Mouse (Mus musculus) MEL (cell line): ENCODE results near the gene Copg1. TPM values are rescaled to one million over a fixed set of nuclear protein-coding genes. Genes with fewer than 3 reads are reported as not detected.

ENCODE experiments used
- DNase-seq: peaks from one replicate; pipeline ENCODE4 v3.0.0; 2011; ENCODE audit warnings: low read depth, low spot score
- H3K27ac ChIP-seq: 2 replicates; pipeline ENCODE4 v1.5.1; 2012; ENCODE audit warnings: low read depth, mild to moderate bottlenecking, control low read depth, low read length, moderate library complexity; ENCODE audit not compliant: control insufficient read depth
- H3K27me3 ChIP-seq, 2 experiments: fragments of 150-350 bp in 1 of 2; sonication (generic) in 1 of 2; 2 replicates each; pipeline ENCODE4 v1.6.1; 2012; ENCODE audit warnings: low read length in 2 of 2, mild to moderate bottlenecking in 2 of 2, improper control_type of control experiment in 1 of 2, moderate library complexity in 1 of 2; ENCODE audit not compliant: insufficient read depth in 2 of 2, control insufficient read depth in 1 of 2
- H3K36me3 ChIP-seq, 2 experiments: 2 replicates each; pipeline ENCODE4 v1.6.1; 2012 to 2014; ENCODE audit warnings: low read length in 2 of 2, improper control_type of control experiment in 1 of 2, inconsistent platforms in 1 of 2, mild to moderate bottlenecking in 1 of 2; ENCODE audit not compliant: insufficient read depth in 2 of 2, control insufficient read depth in 1 of 2
- H3K4me1 ChIP-seq, 2 experiments: fragments of 150-350 bp in 1 of 2; sonication (generic) in 1 of 2; 2 replicates each; pipeline ENCODE4 v1.6.1; 2012; ENCODE audit warnings: low read length in 2 of 2, improper control_type of control experiment in 1 of 2, mild to moderate bottlenecking in 1 of 2; ENCODE audit not compliant: insufficient read depth in 2 of 2, control insufficient read depth in 1 of 2
- H3K4me3 ChIP-seq, 2 experiments: fragments of 150-350 bp in 1 of 2; sonication (generic) in 1 of 2; 2 replicates each; pipeline ENCODE4 v1.5.1; 2012; ENCODE audit warnings: low read depth in 2 of 2, low read length in 2 of 2, mild to moderate bottlenecking in 2 of 2, moderate library complexity in 2 of 2, control low read depth in 1 of 2, improper control_type of control experiment in 1 of 2; ENCODE audit not compliant: control insufficient read depth in 1 of 2, insufficient read depth in 1 of 2
- H3K79me2 ChIP-seq: 2 replicates; pipeline ENCODE4 v1.6.1; 2012; ENCODE audit warnings: mild to moderate bottlenecking, low read length, moderate library complexity; ENCODE audit not compliant: control insufficient read depth, poor library complexity, insufficient read depth
- H3K9ac ChIP-seq: 2 replicates; pipeline ENCODE4 v1.6.1; 2012; ENCODE audit warnings: low read depth, mild to moderate bottlenecking, control low read depth, low read length, moderate library complexity; ENCODE audit not compliant: control insufficient read depth, poor library complexity, severe bottlenecking
- H3K9me3 ChIP-seq: fragments of 150-350 bp; sonication (generic); replicated peaks from 2 replicates; pipeline ENCODE4 v1.6.1; 2012; ENCODE audit warnings: mild to moderate bottlenecking, low read length, improper control_type of control experiment, moderate library complexity; ENCODE audit not compliant: insufficient read depth
- BHLHE40 ChIP-seq: IDR thresholded peaks from 2 replicates; pipeline ENCODE4 v1.6.1; 2012; ENCODE audit warnings: low read depth, mild to moderate bottlenecking, inconsistent platforms, low read length, improper control_type of control experiment, borderline replicate concordance
- CHD1 ChIP-seq: IDR thresholded peaks from 2 replicates; pipeline ENCODE4 v1.6.1; 2012; ENCODE audit warnings: low read depth, mild to moderate bottlenecking, inconsistent platforms, low read length, improper control_type of control experiment
- CHD2 ChIP-seq: IDR thresholded peaks from 2 replicates; pipeline ENCODE4 v1.6.1; 2011; ENCODE audit warnings: low read length, improper control_type of control experiment
- CTCF ChIP-seq, 3 experiments: IDR thresholded peaks in 2 of 3; conservative IDR thresholded peaks in 1 of 3; 2 replicates each; pipeline ENCODE4 v1.5.1; 2011 to 2012; ENCODE audit warnings: low read length in 3 of 3, low read depth in 2 of 3, mild to moderate bottlenecking in 2 of 3, improper control_type of control experiment in 1 of 3, inconsistent platforms in 1 of 3, mixed read lengths in 1 of 3, moderate library complexity in 1 of 3; ENCODE audit not compliant: control insufficient read depth in 1 of 3, insufficient read depth in 1 of 3, poor library complexity in 1 of 3, severe bottlenecking in 1 of 3
- E2F4 ChIP-seq: IDR thresholded peaks from 2 replicates; pipeline ENCODE4 v1.6.1; 2011; ENCODE audit warnings: low read depth, low read length, improper control_type of control experiment, borderline replicate concordance
- ELF1 ChIP-seq: IDR thresholded peaks from 2 replicates; pipeline ENCODE4 v1.6.1; 2014; ENCODE audit warnings: low read depth, mild to moderate bottlenecking, inconsistent platforms, low read length, improper control_type of control experiment, moderate library complexity
- EP300 ChIP-seq, 2 experiments: IDR thresholded peaks; 2 replicates each; pipeline ENCODE4 v1.6.1; 2011; ENCODE audit warnings: improper control_type of control experiment in 2 of 2, low read length in 2 of 2, low read depth in 1 of 2, mild to moderate bottlenecking in 1 of 2
- ETS1 ChIP-seq: IDR thresholded peaks from 2 replicates; pipeline ENCODE4 v1.6.1; 2012; ENCODE audit warnings: low read depth, mild to moderate bottlenecking, inconsistent platforms, low read length, improper control_type of control experiment, moderate library complexity
- GABPA ChIP-seq: IDR thresholded peaks from 2 replicates; pipeline ENCODE4 v1.6.1; 2012; ENCODE audit warnings: low read depth, mild to moderate bottlenecking, inconsistent platforms, low read length, improper control_type of control experiment, moderate library complexity
- GATA1 ChIP-seq: IDR thresholded peaks from 2 replicates; pipeline ENCODE4 v1.6.1; 2011; ENCODE audit warnings: low read depth, low read length, improper control_type of control experiment
- HCFC1 ChIP-seq: IDR thresholded peaks from 2 replicates; pipeline ENCODE4 v1.6.1; 2012; ENCODE audit warnings: low read depth, mild to moderate bottlenecking, inconsistent platforms, low read length, improper control_type of control experiment, moderate library complexity
- JUND ChIP-seq: IDR thresholded peaks from 2 replicates; pipeline ENCODE4 v1.6.1; 2011; ENCODE audit warnings: low read depth, mild to moderate bottlenecking, improper control_type of control experiment, low read length
- KAT2A ChIP-seq: conservative IDR thresholded peaks from 2 replicates; pipeline ENCODE4 v1.6.1; 2012; ENCODE audit warnings: low read depth, low read length, improper control_type of control experiment, inconsistent platforms
- MAFK ChIP-seq: IDR thresholded peaks from 2 replicates; pipeline ENCODE4 v1.6.1; 2011; ENCODE audit warnings: low read depth, mild to moderate bottlenecking, low read length, improper control_type of control experiment, borderline replicate concordance
- MAX ChIP-seq: IDR thresholded peaks from 2 replicates; pipeline ENCODE4 v1.6.1; 2011; ENCODE audit warnings: low read length, improper control_type of control experiment
- MAZ ChIP-seq: IDR thresholded peaks from 2 replicates; pipeline ENCODE4 v1.6.1; 2012; ENCODE audit warnings: low read depth, mild to moderate bottlenecking, inconsistent platforms, low read length, improper control_type of control experiment
- MEF2A ChIP-seq: IDR thresholded peaks from 2 replicates; pipeline ENCODE4 v1.6.1; 2014; ENCODE audit warnings: low read depth, mild to moderate bottlenecking, inconsistent platforms, low read length, improper control_type of control experiment; ENCODE audit not compliant: poor library complexity, insufficient replicate concordance, severe bottlenecking; ENCODE audit errors: extremely low read depth
- MYB ChIP-seq: IDR thresholded peaks from 2 replicates; pipeline ENCODE4 v1.6.1; 2011; ENCODE audit warnings: mild to moderate bottlenecking, low read depth, low read length, improper control_type of control experiment
- MYC ChIP-seq: IDR thresholded peaks from 2 replicates; pipeline ENCODE4 v1.6.1; 2011; ENCODE audit warnings: low read depth, mild to moderate bottlenecking, low read length, improper control_type of control experiment, moderate library complexity
- NELFE ChIP-seq: IDR thresholded peaks from 2 replicates; pipeline ENCODE4 v1.6.1; 2011; ENCODE audit warnings: low read depth, low read length, improper control_type of control experiment
- NRF1 ChIP-seq: IDR thresholded peaks from 2 replicates; pipeline ENCODE4 v1.6.1; 2014; ENCODE audit warnings: low read depth, mild to moderate bottlenecking, inconsistent platforms, low read length, improper control_type of control experiment, moderate library complexity; ENCODE audit not compliant: poor library complexity, insufficient read depth, severe bottlenecking
- POLR2A ChIP-seq, 2 experiments: IDR thresholded peaks; 2 replicates each; pipeline ENCODE4 v1.6.1; 2011 to 2012; ENCODE audit warnings: low read length in 2 of 2, mild to moderate bottlenecking in 2 of 2, control low read depth in 1 of 2, improper control_type of control experiment in 1 of 2, low read depth in 1 of 2, moderate library complexity in 1 of 2; ENCODE audit not compliant: control insufficient read depth in 1 of 2, insufficient read depth in 1 of 2, poor library complexity in 1 of 2
- POLR2AphosphoS2 ChIP-seq: IDR thresholded peaks from 2 replicates; pipeline ENCODE4 v1.6.1; 2011; ENCODE audit warnings: low read length, improper control_type of control experiment
- POLR2AphosphoS5 ChIP-seq: IDR thresholded peaks from 2 replicates; pipeline ENCODE4 v1.6.1; 2012; ENCODE audit warnings: low read depth, borderline replicate concordance, mild to moderate bottlenecking, inconsistent platforms, low read length, moderate library complexity, mixed read lengths
- RAD21 ChIP-seq: IDR thresholded peaks from 2 replicates; pipeline ENCODE4 v1.6.1; 2011; ENCODE audit warnings: mild to moderate bottlenecking, low read depth, low read length, improper control_type of control experiment
- RCOR1 ChIP-seq: IDR thresholded peaks from 2 replicates; pipeline ENCODE4 v1.6.1; 2012; ENCODE audit warnings: low read depth, mild to moderate bottlenecking, inconsistent platforms, low read length, improper control_type of control experiment
- SIN3A ChIP-seq: IDR thresholded peaks from 2 replicates; pipeline ENCODE4 v1.6.1; 2012; ENCODE audit warnings: low read length, improper control_type of control experiment, inconsistent platforms
- SMC3 ChIP-seq: IDR thresholded peaks from 2 replicates; pipeline ENCODE4 v1.6.1; 2011; ENCODE audit warnings: low read depth, low read length, improper control_type of control experiment
- TAL1 ChIP-seq: IDR thresholded peaks from 2 replicates; pipeline ENCODE4 v1.6.1; 2012; ENCODE audit warnings: mild to moderate bottlenecking, inconsistent platforms, low read length, moderate library complexity, mixed read lengths
- TBP ChIP-seq: IDR thresholded peaks from 2 replicates; pipeline ENCODE4 v1.8.0; 2011; ENCODE audit warnings: low read depth, low read length, improper control_type of control experiment
- TCF12 ChIP-seq: IDR thresholded peaks from 2 replicates; pipeline ENCODE4 v1.6.1; 2014; ENCODE audit warnings: low read depth, mild to moderate bottlenecking, inconsistent platforms, low read length, improper control_type of control experiment, moderate library complexity
- UBTF ChIP-seq: IDR thresholded peaks from 2 replicates; pipeline ENCODE4 v1.6.1; 2012; ENCODE audit warnings: low read depth, mild to moderate bottlenecking, inconsistent platforms, low read length, improper control_type of control experiment, moderate library complexity, borderline replicate concordance; ENCODE audit not compliant: insufficient read depth
- USF1 ChIP-seq: IDR thresholded peaks from 2 replicates; pipeline ENCODE4 v1.6.1; 2014; ENCODE audit warnings: low read depth, mild to moderate bottlenecking, inconsistent platforms, low read length, improper control_type of control experiment, moderate library complexity
- USF2 ChIP-seq, 2 experiments: IDR thresholded peaks; 2 replicates each; pipeline ENCODE4 v1.6.1; 2011 to 2012; ENCODE audit warnings: improper control_type of control experiment in 2 of 2, low read length in 2 of 2, borderline replicate concordance in 1 of 2, inconsistent platforms in 1 of 2, low read depth in 1 of 2, mild to moderate bottlenecking in 1 of 2; ENCODE audit not compliant: insufficient read depth in 1 of 2
- ZC3H11A ChIP-seq: IDR thresholded peaks from 2 replicates; pipeline ENCODE4 v1.6.1; 2012; ENCODE audit warnings: low read depth, mild to moderate bottlenecking, inconsistent platforms, low read length, improper control_type of control experiment
- ZKSCAN1 ChIP-seq: IDR thresholded peaks from 2 replicates; pipeline ENCODE4 v1.6.1; 2012; ENCODE audit warnings: low read depth, mild to moderate bottlenecking, inconsistent platforms, low read length, improper control_type of control experiment, moderate library complexity
- ZMIZ1 ChIP-seq: IDR thresholded peaks from 2 replicates; pipeline ENCODE4 v1.6.1; 2012; ENCODE audit warnings: low read depth, mild to moderate bottlenecking, inconsistent platforms, low read length, improper control_type of control experiment, moderate library complexity
- ZNF384 ChIP-seq: IDR thresholded peaks from 2 replicates; pipeline ENCODE4 v1.6.1; 2012; ENCODE audit warnings: low read depth, mild to moderate bottlenecking, inconsistent platforms, low read length, improper control_type of control experiment
- polyA plus RNA-seq, 2 experiments: library from polyadenylated mRNA; stranded (reverse) in 1 of 2; unstranded in 1 of 2; fragments of >175 nt in 1 of 2; fragments of >200 nt in 1 of 2; gene quantifications; 2 replicates each; pipeline versions ENCODE4 v1.2.1 to v1.2.4; 2012; ENCODE audit warnings: low replicate concordance in 2 of 2, low read depth in 1 of 2; ENCODE audit not compliant: insufficient read length in 2 of 2, insufficient read depth in 1 of 2, missing spikeins in 1 of 2
- total RNA-seq: library from RNA; depleted of rRNA; stranded (reverse); fragments of 300-350 nt; gene quantifications from 2 replicates; pipeline ENCODE4 v1.2.3, GENCODE M21; 2012

Copg1 gene
- total and polyA plus RNA-seq, 3 experiments: 83.1 to 681 (median 117) TPM

GRCm38 (mm10) chr6:87867256-87867655, 20.4 kb upstream of the Copg1 start:
- no peak overlapping the region for H3K4me3 ChIP-seq
- H3K27ac ChIP-seq: peak overlapping the region; percentile 42
- no peak overlapping the region; the same call in 1 of the 2 replicates for H3K9ac ChIP-seq
- H3K27me3 ChIP-seq: no peaks in the 10 kb centered on the region
- H3K9me3 ChIP-seq: no peaks in the 10 kb centered on the region
- H3K36me3 ChIP-seq: peaks cover 0 to 27% of the 10 kb centered on the region in 2 experiments; a peak in 2 of 4 replicates
- DNase-seq: peak; percentile 76
- H3K79me2 ChIP-seq: no peaks in the 10 kb centered on the region
- H3K4me1 ChIP-seq: peaks cover 12 to 28% of the 10 kb centered on the region in 2 experiments
- no peak for TF ChIP-seq MEF2A
- TF ChIP-seq MAX: no peak
- TF ChIP-seq TAL1: peak; percentile 15; the same call in 1 of the 2 replicates
- TF ChIP-seq CHD1: no peak
- TF ChIP-seq MYC: no peak
- TF ChIP-seq ZMIZ1: no peak
- no peak for TF ChIP-seq NELFE
- TF ChIP-seq SIN3A: peak; percentile 56
- TF ChIP-seq CTCF (IDR thresholded peaks at IDR 0.05 in 2 of 3, conservative IDR thresholded peaks at IDR 0.05 in 1 of 3; ENCODE audit: control insufficient read depth in 1 of 3, insufficient read depth in 1 of 3, low read depth in 2 of 3, low read length in 3 of 3, poor library complexity in 1 of 3, severe bottlenecking in 1 of 3): no peak
- no peak for TF ChIP-seq MYB
- TF ChIP-seq MAFK: peak; percentile 93
- no peak for TF ChIP-seq USF1
- TF ChIP-seq NRF1: no peak
- TF ChIP-seq TBP: no peak
- TF ChIP-seq BHLHE40: no peak
- TF ChIP-seq KAT2A: no peak
- TF ChIP-seq SMC3: no peak
- peak; percentile 86 for TF ChIP-seq GABPA
- TF ChIP-seq ELF1: no peak
- TF ChIP-seq ZC3H11A: no peak
- TF ChIP-seq GATA1: peak; percentile 61
- TF ChIP-seq ETS1: peak; percentile 84
- TF ChIP-seq MAZ: no peak
- TF ChIP-seq JUND: no peak
- no peak for TF ChIP-seq ZNF384
- TF ChIP-seq EP300 (IDR thresholded peaks at IDR 0.05; ENCODE audit: low read depth in 1 of 2, low read length in 2 of 2): peak; percentile 68
- TF ChIP-seq HCFC1: no peak
- TF ChIP-seq CHD2: no peak
- TF ChIP-seq POLR2A (IDR thresholded peaks at IDR 0.05; ENCODE audit: control insufficient read depth in 1 of 2, insufficient read depth in 1 of 2, low read depth in 1 of 2, low read length in 2 of 2, poor library complexity in 1 of 2): no peak
- TF ChIP-seq E2F4: no peak
- no peak for TF ChIP-seq ZKSCAN1
- no peak for TF ChIP-seq POLR2AphosphoS2
- TF ChIP-seq UBTF: no peak
- TF ChIP-seq POLR2AphosphoS5: no peak
- TF ChIP-seq RCOR1: peak; percentile 80
- TF ChIP-seq RAD21: no peak
- TF ChIP-seq TCF12: no peak
- TF ChIP-seq USF2 (IDR thresholded peaks at IDR 0.05; ENCODE audit: borderline replicate concordance in 1 of 2, insufficient read depth in 1 of 2, low read depth in 1 of 2, low read length in 2 of 2): no peak
